Mouse (Mus musculus) hindbrain, embryonic 11.5 days (tissue): ENCODE measurements around the gene Cd47. TPM values are rescaled to one million over a fixed set of nuclear protein-coding genes. Genes with fewer than 3 reads are reported as not detected.
A peak's percentile ranks its signal among the peaks of the same experiment; 100 is the strongest.

Experiments used
- ATAC-seq: fragments of 200-750 bp; cut with Nextera tagmentation; 2 replicates; pipeline ENCODE4 v1.8.0; 2017; ENCODE audit warnings: mild to moderate bottlenecking, moderate TSS enrichment, moderate library complexity; ENCODE audit not compliant: low FRiP score
- DNase-seq: peaks from one replicate; pipeline ENCODE4 v3.0.0-alpha.2; 2015; ENCODE audit warnings: low spot score
- H3K27ac ChIP-seq: fragments of 300-500 bp; sonication (generic); 2 replicates; pipeline ENCODE4 v1.5.1; 2014; ENCODE audit warnings: mild to moderate bottlenecking, low read depth, low read length
- H3K27me3 ChIP-seq: fragments of 300-500 bp; sonication (generic); 2 replicates; pipeline ENCODE4 v1.6.1; 2014; ENCODE audit warnings: mild to moderate bottlenecking, low read length, moderate library complexity, mixed read lengths; ENCODE audit not compliant: control insufficient read depth, insufficient read depth
- H3K36me3 ChIP-seq: fragments of 300-500 bp; sonication (generic); 2 replicates; pipeline ENCODE4 v1.6.1; 2014; ENCODE audit warnings: mild to moderate bottlenecking, low read length, moderate library complexity, mixed read lengths; ENCODE audit not compliant: control insufficient read depth, insufficient read depth
- H3K4me1 ChIP-seq: fragments of 300-500 bp; sonication (generic); replicated peaks from 2 replicates; pipeline ENCODE4 v1.6.1; 2014; ENCODE audit warnings: low read length, mixed read lengths; ENCODE audit not compliant: control insufficient read depth, insufficient read depth
- H3K4me2 ChIP-seq: fragments of 300-500 bp; sonication (generic); replicated peaks from 2 replicates; pipeline ENCODE4 v1.6.1; 2014; ENCODE audit warnings: mild to moderate bottlenecking, low read depth, low read length
- H3K4me3 ChIP-seq: fragments of 300-500 bp; sonication (generic); 2 replicates; pipeline ENCODE4 v1.5.1; 2014; ENCODE audit warnings: low read depth, low read length
- H3K9ac ChIP-seq: fragments of 300-500 bp; sonication (generic); 2 replicates; pipeline ENCODE4 v1.6.1; 2014; ENCODE audit warnings: low read depth, low read length
- H3K9me3 ChIP-seq: fragments of 300-500 bp; sonication (generic); 2 replicates; pipeline ENCODE4 v1.6.1; 2016; ENCODE audit warnings: low read length; ENCODE audit not compliant: control insufficient read depth
- WGBS: fragments of 180-500 bp; shearing (Covaris S2); extraction: QIAGEN DNeasy Blood & Tissue Kit; methylation state at CpG from one replicate; pipeline ENCODE4 v1.1.7; 2014; 5-methylcytosine and 5-hydroxymethylcytosine counted together
- polyA plus RNA-seq: library from polyadenylated mRNA; unstranded; fragments of >200 nt; fragmentation: Nextera tagmentation; extraction: Ambion mirVana; gene quantifications from 2 replicates; pipeline ENCODE4 v1.2.1, GENCODE M21; 2014

Gene Cd47
- polyA plus RNA-seq, 1 experiment from 2014 or later = 83.4 TPM

- no peaks in the 10 kb centered on the region for H3K9me3 ChIP-seq
- H3K4me1 ChIP-seq = peaks cover 3% of the 10 kb centered on the region; the same call in 1 of the 2 replicates
- no peak overlapping the region for H3K4me3 ChIP-seq
- no peak for DNase-seq
- WGBS = 87% methylated on average over 6 of the region's 6 CpGs
- H3K36me3 ChIP-seq = no peaks in the 10 kb centered on the region
- no peak overlapping the region for H3K27ac ChIP-seq
- no peaks in the 10 kb centered on the region for H3K27me3 ChIP-seq
- no peak overlapping the region for H3K9ac ChIP-seq
- ATAC-seq = no peak
- no peak overlapping the region for H3K4me2 ChIP-seq
These were observed 36.4 kb downstream of the Cd47 start for GRCm38 (mm10) chr16:49836634-49837164.

DNA sequence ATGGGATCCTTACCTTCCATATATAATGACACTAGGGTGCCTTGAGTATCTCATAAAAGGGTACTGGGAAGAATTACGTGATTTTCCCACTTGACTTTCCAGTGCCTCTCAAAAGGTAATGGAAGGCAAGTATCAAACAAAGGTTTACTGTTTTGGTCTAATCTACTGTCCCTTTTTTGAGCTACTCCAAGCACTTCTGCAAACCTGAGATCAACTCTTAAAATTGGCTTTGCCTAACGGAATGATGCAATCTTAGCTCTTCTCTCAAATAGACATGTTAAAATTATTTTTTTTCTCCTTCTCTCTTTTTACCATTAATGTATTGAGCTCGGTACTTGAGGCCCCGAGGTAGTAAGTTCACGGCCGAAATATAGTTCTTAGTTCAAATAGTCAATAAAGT is 38.6 kb downstream of the Cd47 start:
- no peak for DNase-seq
- Histone ChIP-seq H3K9ac (no peak overlapping the region), H3K27me3 (no peaks in the 10 kb centered on the region), H3K4me2 (no peak overlapping the region), H3K27ac (no peak overlapping the region), H3K9me3 (no peaks in the 10 kb centered on the region), H3K4me3 (no peak overlapping the region), H3K36me3 (no peaks in the 10 kb centered on the region), H3K4me1 (peaks cover 3% of the 10 kb centered on the region; the same call in 1 of the 2 replicates)
- ATAC-seq = no peak
- WGBS = 87% methylated on average over 6 of the region's 6 CpGs

GRCm38 (mm10) chr16:49839681-49840535 is 39.6 kb downstream of the Cd47 start:
- DNase-seq (no peak), ATAC-seq (0 out of 2 replicates have a peak, but pooled peaks have one; percentile 30)
- H3K9me3 ChIP-seq = no peaks in the 10 kb centered on the region
- WGBS = 69% methylated on average over 15 of the region's 15 CpGs
- H3K4me1 ChIP-seq = peaks cover 3% of the 10 kb centered on the region; the same call in 1 of the 2 replicates
- H3K27me3 ChIP-seq = no peaks in the 10 kb centered on the region
- no peaks in the 10 kb centered on the region for H3K36me3 ChIP-seq
- H3K9ac ChIP-seq = no peak overlapping the region
- H3K4me2 ChIP-seq = no peak overlapping the region
- H3K4me3 ChIP-seq = no peak overlapping the region
- H3K27ac ChIP-seq = no peak overlapping the region

DNA sequence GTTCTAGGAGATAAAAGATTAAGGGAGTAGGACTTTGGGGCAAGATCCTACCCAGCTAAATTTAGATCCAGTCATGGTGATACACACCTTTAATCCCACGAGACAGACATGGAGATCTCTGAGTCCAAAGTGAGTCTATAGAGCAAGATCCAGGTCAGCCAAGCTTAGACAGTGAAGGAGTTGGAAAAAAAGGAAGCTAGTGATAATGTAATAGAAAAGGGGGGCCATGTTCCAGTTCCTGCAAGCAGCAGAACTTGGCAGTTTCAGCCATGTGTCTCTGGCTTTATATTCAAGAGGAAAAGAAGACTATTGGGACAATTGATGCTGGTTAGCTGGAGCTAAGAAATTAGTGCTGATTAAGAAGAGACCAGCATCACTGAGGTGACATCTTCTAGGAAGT is 43.4 kb downstream of the Cd47 start:
- Histone ChIP-seq H3K4me3 (no peak overlapping the region), H3K9me3 (no peaks in the 10 kb centered on the region), H3K4me1 (peaks cover 3% of the 10 kb centered on the region; the same call in 1 of the 2 replicates), H3K36me3 (no peaks in the 10 kb centered on the region), H3K4me2 (no peak overlapping the region), H3K27ac (no peak overlapping the region), H3K9ac (no peak overlapping the region), H3K27me3 (no peaks in the 10 kb centered on the region)
- 70% methylated on average over 1 of the region's 1 CpGs for WGBS
- DNase-seq (no peak), ATAC-seq (no peak)

DNA sequence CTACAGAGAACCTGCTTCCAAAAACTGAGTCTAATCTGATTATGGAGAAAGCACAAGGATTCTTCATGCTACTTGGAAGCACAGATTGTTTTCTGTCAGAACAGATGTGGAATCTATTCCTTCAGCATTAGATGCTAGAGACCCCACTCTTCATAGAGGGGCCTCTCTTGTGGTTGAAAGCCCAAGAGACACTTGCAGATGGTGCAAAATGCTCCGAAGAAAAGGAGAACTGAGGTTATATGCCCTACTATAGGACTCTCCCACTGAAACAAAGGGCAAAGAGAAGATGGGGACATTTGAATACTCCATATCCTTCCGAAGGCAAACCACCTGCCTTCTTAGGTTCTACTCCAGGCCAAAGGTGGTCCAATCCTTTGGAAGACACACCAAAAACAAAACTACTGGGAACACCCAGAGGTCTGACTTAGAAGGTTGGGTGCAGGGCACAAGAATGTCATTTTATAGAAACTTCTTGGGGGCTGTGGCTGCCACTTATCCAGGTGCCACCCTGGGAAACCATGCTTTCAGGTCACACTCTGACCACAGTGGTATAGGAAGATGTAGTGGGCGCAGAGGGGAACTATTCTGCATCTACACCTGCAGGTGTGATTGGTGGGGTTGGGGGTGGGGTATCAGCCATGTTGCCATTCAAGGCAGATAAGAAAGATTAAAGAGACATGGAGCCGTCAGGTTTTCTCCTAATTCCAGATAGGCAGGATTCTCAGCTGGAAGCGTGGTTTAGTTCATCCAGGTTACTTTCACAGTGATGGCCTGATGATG is 47.1 kb downstream of the Cd47 start:
- Histone ChIP-seq H3K4me2 (no peak overlapping the region), H3K36me3 (no peaks in the 10 kb centered on the region), H3K27me3 (no peaks in the 10 kb centered on the region), H3K27ac (no peak overlapping the region), H3K9ac (no peak overlapping the region), H3K9me3 (no peaks in the 10 kb centered on the region), H3K4me3 (no peak overlapping the region), H3K4me1 (no peaks in the 10 kb centered on the region)
- WGBS = 88% methylated on average over 5 of the region's 5 CpGs
- DNase-seq (no peak), ATAC-seq (no peak)

- ATAC-seq (no peak), DNase-seq (no peak)
- Histone ChIP-seq H3K27ac (no peak overlapping the region), H3K9me3 (no peaks in the 10 kb centered on the region), H3K36me3 (no peaks in the 10 kb centered on the region), H3K9ac (no peak overlapping the region), H3K4me2 (no peak overlapping the region), H3K4me3 (no peak overlapping the region), H3K27me3 (no peaks in the 10 kb centered on the region), H3K4me1 (no peaks in the 10 kb centered on the region)
- WGBS = 58% methylated on average over 1 of the region's 1 CpGs
These were observed 48.3 kb downstream of the Cd47 start for GRCm38 (mm10) chr16:49848651-49849050.

DNA sequence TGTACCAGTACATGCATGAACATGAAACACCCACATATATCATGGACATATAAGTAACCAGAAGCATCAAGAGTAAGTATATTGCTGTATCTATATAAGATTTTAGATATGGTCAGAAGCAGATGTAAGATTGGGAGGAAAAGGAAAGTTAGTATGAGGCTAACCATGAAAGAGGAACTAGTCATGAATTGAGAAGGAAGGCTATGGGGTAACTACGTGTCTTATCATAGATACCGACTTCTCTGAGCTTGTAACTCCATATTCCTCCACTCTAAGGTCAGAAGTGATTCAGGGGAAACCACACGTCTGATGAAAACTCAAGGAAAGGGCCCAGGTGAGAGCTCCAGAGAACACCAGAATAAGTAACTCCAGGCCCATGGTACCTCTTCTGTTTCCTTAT is 52.6 kb downstream of the Cd47 start:
- Histone ChIP-seq H3K4me2 (no peak overlapping the region), H3K27me3 (no peaks in the 10 kb centered on the region), H3K9ac (no peak overlapping the region), H3K9me3 (no peaks in the 10 kb centered on the region), H3K27ac (no peak overlapping the region), H3K4me3 (no peak overlapping the region), H3K36me3 (no peaks in the 10 kb centered on the region), H3K4me1 (no peaks in the 10 kb centered on the region; the same call in 1 of the 2 replicates)
- ATAC-seq = no peak
- 84% methylated on average over 3 of the region's 3 CpGs for WGBS
- DNase-seq = no peak

- DNase-seq (no peak), ATAC-seq (no peak)
- WGBS = 82% methylated on average over 6 of the region's 6 CpGs
- no peaks in the 10 kb centered on the region; the same call in 1 of the 2 replicates for H3K4me1 ChIP-seq
- no peaks in the 10 kb centered on the region for H3K9me3 ChIP-seq
- no peak overlapping the region for H3K4me3 ChIP-seq
- H3K27ac ChIP-seq = no peak overlapping the region
- H3K4me2 ChIP-seq = no peak overlapping the region
- no peaks in the 10 kb centered on the region for H3K27me3 ChIP-seq
- H3K36me3 ChIP-seq = no peaks in the 10 kb centered on the region
- no peak overlapping the region for H3K9ac ChIP-seq
These were observed 53.3 kb downstream of the Cd47 start for GRCm38 (mm10) chr16:49853633-49854032.
